Mouse (Mus musculus) neural tube, embryonic 15.5 days (tissue): ENCODE data around the gene Hoxb9. TPM values are rescaled to one million over a fixed set of nuclear protein-coding genes. Genes with fewer than 3 reads are reported as not detected.
A peak's percentile ranks its signal among the peaks of the same experiment; 100 is the strongest.

Experiments
- ATAC-seq: fragments of 200-750 bp; cut with Nextera tagmentation; 2 replicates; pipeline ENCODE4 v1.8.0; 2017; ENCODE audit warnings: mild to moderate bottlenecking, moderate TSS enrichment, moderate library complexity; ENCODE audit not compliant: low FRiP score
- H3K27ac ChIP-seq: fragments of 300-500 bp; sonication (generic); replicated peaks from 2 replicates; pipeline ENCODE4 v1.5.1; 2015; ENCODE audit warnings: mild to moderate bottlenecking, inconsistent platforms
- H3K27me3 ChIP-seq: fragments of 300-500 bp; sonication (generic); replicated peaks from 2 replicates; pipeline ENCODE4 v1.6.1; 2015; ENCODE audit warnings: inconsistent platforms
- H3K36me3 ChIP-seq: fragments of 300-500 bp; sonication (generic); 2 replicates; pipeline ENCODE4 v1.6.1; 2015; ENCODE audit warnings: inconsistent platforms
- H3K4me1 ChIP-seq: fragments of 300-500 bp; sonication (generic); 2 replicates; pipeline ENCODE4 v1.6.1; 2015; ENCODE audit warnings: inconsistent platforms
- H3K4me2 ChIP-seq: fragments of 300-500 bp; sonication (generic); 2 replicates; pipeline ENCODE4 v1.6.1; 2015; ENCODE audit warnings: inconsistent platforms, mild to moderate bottlenecking, moderate library complexity
- H3K4me3 ChIP-seq: fragments of 300-500 bp; sonication (generic); replicated peaks from 2 replicates; pipeline ENCODE4 v1.5.1; 2015; ENCODE audit warnings: mild to moderate bottlenecking, inconsistent platforms
- H3K9ac ChIP-seq: fragments of 300-500 bp; sonication (generic); replicated peaks from 2 replicates; pipeline ENCODE4 v1.6.1; 2015; ENCODE audit warnings: mild to moderate bottlenecking, inconsistent platforms
- H3K9me3 ChIP-seq: fragments of 300-500 bp; sonication (generic); replicated peaks from 2 replicates; pipeline ENCODE4 v1.6.1; 2016; ENCODE audit warnings: inconsistent platforms
- WGBS: fragments of 180-500 bp; shearing (Covaris S2); methylation state at CpG from one replicate; pipeline ENCODE4 v1.1.7; 2015; ENCODE audit warnings: mixed read lengths; 5-methylcytosine and 5-hydroxymethylcytosine counted together
- polyA plus RNA-seq: library from polyadenylated mRNA; unstranded; fragments of >200 nt; fragmentation: Nextera tagmentation; extraction: Ambion mirVana; gene quantifications from 2 replicates; pipeline ENCODE4 v1.2.1, GENCODE M21; 2015

Hoxb9 gene
- 55.7 and 57.5 TPM in 2 replicates for polyA plus RNA-seq

GRCm38 (mm10) chr11:96270996-96271540 is at the start of gene Hoxb9:
Gene Hoxb9 (plus strand): TSS chr11:96271457.
- Histone ChIP-seq H3K27ac (peak within 1 kb of the TSS; percentile 99), H3K9ac (peak within 1 kb of the TSS; percentile 96)
- WGBS, result under 1% methylated on average over 39 of the region's 40 CpGs

GRCm38 (mm10) chr11:96223813-96224212 is 47.4 kb upstream of the Hoxb9 start:
- no peak for ATAC-seq
- Histone ChIP-seq H3K4me3 (no peak overlapping the region), H3K36me3 (no peaks in the 10 kb centered on the region), H3K27ac (no peak overlapping the region), H3K9me3 (no peaks in the 10 kb centered on the region), H3K4me1 (no peaks in the 10 kb centered on the region), H3K27me3 (no peaks in the 10 kb centered on the region), H3K4me2 (no peak overlapping the region), H3K9ac (no peak overlapping the region)
- 51% methylated on average over 2 of the region's 2 CpGs for WGBS

More at GRCm38 (mm10) chr11:96270996-96271540, at the start of gene Hoxb9:
- H3K4me2 ChIP-seq, result peak within 1 kb of the TSS; percentile 87
- peak within 1 kb of the TSS; percentile 59 for H3K4me3 ChIP-seq
- no peaks in the 10 kb centered on the region for H3K9me3 ChIP-seq
- H3K36me3 ChIP-seq, result no peaks in the 10 kb centered on the region
- peak; percentile 79 for ATAC-seq
- H3K27me3 ChIP-seq, result no peaks in the 10 kb centered on the region
- H3K4me1 ChIP-seq, result peaks cover 84% of the 10 kb centered on the region

GRCm38 (mm10) chr11:96227676-96228075 is 43.6 kb upstream of the Hoxb9 start:
- 77% methylated on average over 9 of the region's 9 CpGs for WGBS
- H3K36me3 ChIP-seq, result no peaks in the 10 kb centered on the region
- peaks cover 4% of the 10 kb centered on the region; the same call in 1 of the 2 replicates for H3K27me3 ChIP-seq
- H3K27ac ChIP-seq, result no peak overlapping the region
- H3K9me3 ChIP-seq, result no peaks in the 10 kb centered on the region
- H3K4me3 ChIP-seq, result no peak overlapping the region
- no peak overlapping the region for H3K4me2 ChIP-seq
- H3K9ac ChIP-seq, result no peak overlapping the region
- no peaks in the 10 kb centered on the region for H3K4me1 ChIP-seq
- no peak for ATAC-seq

- Histone ChIP-seq H3K27me3 (peaks cover 19% of the 10 kb centered on the region), H3K36me3 (no peaks in the 10 kb centered on the region), H3K4me3 (no peak overlapping the region), H3K9ac (no peak overlapping the region), H3K27ac (no peak overlapping the region), H3K9me3 (no peaks in the 10 kb centered on the region), H3K4me2 (no peak overlapping the region), H3K4me1 (no peaks in the 10 kb centered on the region)
- 2% methylated on average over 12 of the region's 12 CpGs for WGBS
- no peak for ATAC-seq
These were observed 36.4 kb upstream of the Hoxb9 start for GRCm38 (mm10) chr11:96234906-96235305.

GRCm38 (mm10) chr11:96240211-96240610 is 31.0 kb upstream of the Hoxb9 start:
- Histone ChIP-seq H3K27ac (no peak overlapping the region), H3K4me1 (no peaks in the 10 kb centered on the region), H3K4me2 (no peak overlapping the region), H3K9ac (no peak overlapping the region), H3K4me3 (no peak overlapping the region), H3K36me3 (no peaks in the 10 kb centered on the region), H3K9me3 (no peaks in the 10 kb centered on the region), H3K27me3 (peaks cover 13% of the 10 kb centered on the region)
- no peak for ATAC-seq
- WGBS, result 3% methylated on average over 7 of the region's 7 CpGs

GRCm38 (mm10) chr11:96250901-96251300 is 20.4 kb upstream of the Hoxb9 start:
- Histone ChIP-seq H3K9ac (peak overlapping the region; percentile 62; the same call in 1 of the 2 replicates), H3K4me1 (peaks cover 41% of the 10 kb centered on the region), H3K27ac (peak overlapping the region; percentile 87), H3K36me3 (no peaks in the 10 kb centered on the region), H3K4me2 (peak overlapping the region; percentile 61), H3K4me3 (peak overlapping the region; percentile 54), H3K9me3 (no peaks in the 10 kb centered on the region), H3K27me3 (peaks cover 14% of the 10 kb centered on the region; the same call in 1 of the 2 replicates)
- ATAC-seq, result peak; percentile 48; the same call in 1 of the 2 replicates
- WGBS, result under 1% methylated on average over 14 of the region's 14 CpGs

- peak overlapping the region; percentile 87 for H3K27ac ChIP-seq
- no peaks in the 10 kb centered on the region for H3K36me3 ChIP-seq
- peak overlapping the region; percentile 62 for H3K9ac ChIP-seq
- peak overlapping the region; percentile 54 for H3K4me3 ChIP-seq
- H3K9me3 ChIP-seq, result no peaks in the 10 kb centered on the region
- WGBS, result under 1% methylated on average over 46 of the region's 46 CpGs
- H3K4me1 ChIP-seq, result peaks cover 46% of the 10 kb centered on the region
- H3K27me3 ChIP-seq, result peaks cover 18% of the 10 kb centered on the region; the same call in 1 of the 2 replicates
- peak; percentile 77 for ATAC-seq
- H3K4me2 ChIP-seq, result peak overlapping the region; percentile 61
These were observed 19.7 kb upstream of the Hoxb9 start for GRCm38 (mm10) chr11:96251480-96252031.

- H3K27me3 ChIP-seq, result peaks cover 19% of the 10 kb centered on the region; the same call in 1 of the 2 replicates
- peak overlapping the region; percentile 54 for H3K4me3 ChIP-seq
- 4% methylated on average over 12 of the region's 12 CpGs for WGBS
- no peaks in the 10 kb centered on the region for H3K9me3 ChIP-seq
- H3K27ac ChIP-seq, result peak overlapping the region; percentile 87
- ATAC-seq, result 0 out of 2 replicates have a peak, but pooled peaks have one; percentile 18
- H3K4me2 ChIP-seq, result peak overlapping the region; percentile 61
- peak overlapping the region; percentile 62 for H3K9ac ChIP-seq
- peaks cover 47% of the 10 kb centered on the region for H3K4me1 ChIP-seq
- no peaks in the 10 kb centered on the region for H3K36me3 ChIP-seq
These were observed 18.6 kb upstream of the Hoxb9 start for GRCm38 (mm10) chr11:96252541-96253120.

GRCm38 (mm10) chr11:96254221-96254620 is 17.0 kb upstream of the Hoxb9 start:
- Histone ChIP-seq H3K36me3 (no peaks in the 10 kb centered on the region), H3K4me2 (peak overlapping the region; percentile 61), H3K9ac (peak overlapping the region; percentile 28; the same call in 1 of the 2 replicates), H3K4me3 (peak overlapping the region; percentile 54), H3K27me3 (peaks cover 23% of the 10 kb centered on the region; the same call in 1 of the 2 replicates), H3K27ac (no peak overlapping the region; the same call in 1 of the 2 replicates), H3K4me1 (peaks cover 60% of the 10 kb centered on the region), H3K9me3 (no peaks in the 10 kb centered on the region)
- ATAC-seq, result no peak
- 2% methylated on average over 11 of the region's 11 CpGs for WGBS

- H3K4me1 ChIP-seq, result peaks cover 67% of the 10 kb centered on the region
- peak overlapping the region; percentile 61 for H3K4me2 ChIP-seq
- peak overlapping the region; percentile 35 for H3K4me3 ChIP-seq
- no peaks in the 10 kb centered on the region for H3K9me3 ChIP-seq
- H3K36me3 ChIP-seq, result no peaks in the 10 kb centered on the region
- H3K9ac ChIP-seq, result peak overlapping the region; percentile 38
- H3K27ac ChIP-seq, result no peak overlapping the region
- peaks cover 20% of the 10 kb centered on the region; the same call in 1 of the 2 replicates for H3K27me3 ChIP-seq
- WGBS, result 3% methylated on average over 39 of the region's 39 CpGs
- no peak for ATAC-seq
These were observed 15.9 kb upstream of the Hoxb9 start for GRCm38 (mm10) chr11:96255111-96255995.

GRCm38 (mm10) chr11:96255996-96256445 is 15.2 kb upstream of the Hoxb9 start:
- peak overlapping the region; percentile 35 for H3K4me3 ChIP-seq
- H3K9me3 ChIP-seq, result no peaks in the 10 kb centered on the region
- H3K9ac ChIP-seq, result no peak overlapping the region
- ATAC-seq, result no peak
- peak overlapping the region; percentile 61 for H3K4me2 ChIP-seq
- peaks cover 67% of the 10 kb centered on the region for H3K4me1 ChIP-seq
- 0 out of 2 replicates have a peak, but pooled peaks cover 19% of the 10 kb centered on the region for H3K27me3 ChIP-seq
- no peak overlapping the region for H3K27ac ChIP-seq
- H3K36me3 ChIP-seq, result no peaks in the 10 kb centered on the region
- 7% methylated on average over 14 of the region's 14 CpGs for WGBS
